Mouse (Mus musculus) liver, postnatal 0 days (tissue): Measurements from ENCODE around the gene Ffar2.

ENCODE experiments used
- CTCF ChIP-seq: sonication (generic); IDR thresholded peaks from 2 replicates; pipeline ENCODE4 v1.5.1; 2016; ENCODE audit warnings: antibody characterized with exemption, low read depth
- EP300 ChIP-seq: IDR thresholded peaks from 2 replicates; pipeline ENCODE4 v1.6.1; 2016; ENCODE audit warnings: antibody characterized with exemption, low read depth, mild to moderate bottlenecking

- TF ChIP-seq CTCF, result 0 out of 2 replicates have a peak, but pooled peaks have one; percentile 5
- no peak for TF ChIP-seq EP300
These were observed 20.3 kb downstream of the Ffar2 start for GRCm38 (mm10) chr7:30803256-30803655.
